Mouse (Mus musculus): ENCODE measurements around the gene Madd. TPM values are rescaled to one million over a fixed set of nuclear protein-coding genes. Genes with fewer than 3 reads are reported as not detected.

The Madd gene
- polyA plus RNA-seq, 1 experiment from 2014 or later: 16.2 TPM

DNA sequence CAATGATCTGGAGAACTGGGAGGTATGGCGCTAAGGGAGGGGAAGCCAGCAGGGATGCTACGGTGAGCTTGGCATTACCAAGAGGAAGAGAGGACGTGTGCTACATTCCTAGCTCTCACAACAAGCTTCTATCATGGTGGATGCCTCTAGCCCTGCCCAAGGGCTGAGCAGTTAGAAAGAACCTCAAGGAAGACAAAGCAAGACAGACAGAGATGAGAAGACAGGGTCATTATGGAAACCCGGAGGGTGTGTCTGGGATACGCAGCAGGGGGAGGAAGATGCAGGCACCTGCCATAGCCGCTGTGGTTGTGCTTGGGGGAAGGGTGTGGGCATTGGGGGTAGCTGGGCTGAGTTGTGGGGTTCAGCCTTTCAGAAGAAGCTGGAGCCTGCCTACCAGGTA, 60.1 kb downstream of the Madd start:
- no peak for ATAC-seq (ENCODE audit: insufficient number of reproducible peaks, insufficient read depth, low FRiP score, low TSS enrichment, low read depth)
- Histone ChIP-seq H3K27me3 (peaks cover 27% of the 10 kb centered on the region), H3K9me3 (no peaks in the 10 kb centered on the region), H3K36me3 (no peaks in the 10 kb centered on the region), H3K4me2 (no peak overlapping the region), H3K27ac (no peak overlapping the region), H3K9ac (replicated peaks) (no peak overlapping the region), H3K4me3 (replicated peaks) (no peak overlapping the region), H3K4me1 (replicated peaks) (no peaks in the 10 kb centered on the region)
- 78% methylated on average over 6 of the region's 6 CpGs for WGBS

DNA sequence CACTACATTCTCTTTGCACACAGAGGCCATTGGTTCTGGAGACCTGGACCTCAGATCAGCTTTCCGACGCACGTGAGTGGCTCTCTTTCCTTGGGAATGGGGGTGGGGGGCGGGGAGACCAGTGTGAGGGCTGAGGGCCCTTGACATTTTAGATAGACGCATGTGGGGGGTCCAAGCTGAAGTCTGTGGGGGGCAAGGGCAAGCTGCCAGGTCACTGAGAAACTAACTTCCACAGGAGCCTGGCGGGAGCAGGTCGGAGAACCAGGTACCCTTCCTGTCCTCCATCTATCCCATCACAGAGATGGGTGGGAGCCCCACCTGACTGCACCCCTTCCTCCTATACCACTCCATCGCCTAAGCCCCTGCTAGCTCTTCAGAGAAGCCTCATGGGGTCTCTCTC, 62.1 kb downstream of the Madd start:
- Histone ChIP-seq H3K27me3 (peaks cover 39% of the 10 kb centered on the region), H3K9ac (replicated peaks) (no peak overlapping the region), H3K27ac (no peak overlapping the region), H3K4me1 (replicated peaks) (no peaks in the 10 kb centered on the region), H3K36me3 (no peaks in the 10 kb centered on the region), H3K4me3 (replicated peaks) (no peak overlapping the region), H3K4me2 (no peak overlapping the region), H3K9me3 (no peaks in the 10 kb centered on the region)
- 55% methylated on average over 8 of the region's 8 CpGs for WGBS
- ATAC-seq (ENCODE audit: insufficient number of reproducible peaks, insufficient read depth, low FRiP score, low TSS enrichment, low read depth): no peak

DNA sequence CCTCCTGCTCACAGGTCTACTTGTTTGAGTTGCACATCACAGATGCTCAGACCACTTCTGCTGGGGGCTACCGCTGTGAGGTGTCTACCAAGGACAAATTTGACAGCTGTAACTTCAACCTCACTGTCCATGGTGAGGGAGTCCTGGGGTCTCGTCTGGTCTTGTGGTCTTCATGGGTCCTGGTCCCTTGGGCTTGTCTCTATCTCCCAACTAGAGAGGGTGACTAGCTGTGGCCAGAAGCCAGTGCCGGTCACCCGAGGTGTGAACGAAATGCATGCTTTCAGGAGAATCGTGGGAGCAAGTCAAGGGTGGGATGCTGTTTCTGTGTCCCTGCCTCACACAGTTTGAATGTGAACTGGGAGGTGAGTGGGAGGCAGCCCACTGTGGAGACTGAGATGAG, 62.6 kb downstream of the Madd start:
- no peaks in the 10 kb centered on the region for H3K36me3 ChIP-seq
- no peak overlapping the region for H3K27ac ChIP-seq
- 73% methylated on average over 6 of the region's 6 CpGs for WGBS
- 0 out of 2 replicates have a peak, but pooled peaks cover under 1% of the 10 kb centered on the region for H3K4me1 ChIP-seq (replicated peaks)
- ATAC-seq (ENCODE audit: insufficient number of reproducible peaks, insufficient read depth, low FRiP score, low TSS enrichment, low read depth): no peak
- no peak overlapping the region for H3K4me2 ChIP-seq
- H3K4me3 ChIP-seq (replicated peaks): no peak overlapping the region
- no peaks in the 10 kb centered on the region for H3K9me3 ChIP-seq
- H3K27me3 ChIP-seq: peaks cover 42% of the 10 kb centered on the region
- no peak overlapping the region for H3K9ac ChIP-seq (replicated peaks)

DNA sequence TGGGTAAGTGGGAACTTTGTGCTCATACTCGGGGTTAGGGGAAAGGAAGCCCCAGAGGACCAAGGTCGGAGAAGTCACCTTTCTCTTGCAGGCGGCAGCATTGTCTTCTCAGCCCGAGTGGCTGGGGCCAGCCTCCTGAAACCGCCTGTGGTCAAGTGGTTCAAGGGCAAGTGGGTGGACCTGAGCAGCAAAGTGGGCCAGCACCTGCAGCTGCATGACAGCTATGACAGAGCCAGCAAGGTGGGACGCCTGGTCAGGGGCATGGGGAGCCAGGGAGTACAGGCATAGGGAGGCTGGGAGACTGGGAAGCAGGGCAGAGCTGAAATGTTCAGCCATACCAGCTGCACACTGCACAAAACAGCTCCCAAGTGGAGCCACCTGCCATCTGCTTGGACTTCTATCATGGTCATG, 63.4 kb downstream of the Madd start:
- Histone ChIP-seq H3K9me3 (no peaks in the 10 kb centered on the region), H3K9ac (replicated peaks) (no peak overlapping the region), H3K4me3 (replicated peaks) (no peak overlapping the region), H3K36me3 (no peaks in the 10 kb centered on the region), H3K27ac (no peak overlapping the region), H3K27me3 (peaks cover 50% of the 10 kb centered on the region), H3K4me1 (replicated peaks) (peaks cover 8% of the 10 kb centered on the region; the same call in 1 of the 2 replicates), H3K4me2 (no peak overlapping the region)
- no peak for ATAC-seq (ENCODE audit: insufficient number of reproducible peaks, insufficient read depth, low FRiP score, low TSS enrichment, low read depth)
- 73% methylated on average over 6 of the region's 6 CpGs for WGBS

DNA sequence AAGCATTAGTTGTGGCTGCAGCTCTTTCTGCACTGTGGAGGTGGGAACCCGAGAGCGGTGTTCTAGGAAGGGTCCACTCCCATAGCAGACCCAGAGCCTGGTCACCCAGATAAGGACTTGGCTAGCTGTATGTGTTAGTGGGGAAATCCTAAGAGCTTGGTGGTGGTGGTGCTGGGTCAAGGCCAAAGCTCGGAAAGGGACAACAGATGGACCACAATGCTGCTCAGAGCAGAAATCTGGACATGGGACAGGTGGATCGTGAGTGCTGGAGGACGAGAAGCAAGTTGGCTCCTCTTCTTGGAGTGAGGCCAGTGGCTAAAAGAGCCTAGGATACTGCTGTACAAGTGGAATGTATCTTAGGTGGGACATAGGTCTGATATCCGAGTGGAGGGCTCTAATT, 64.1 kb downstream of the Madd start:
- Histone ChIP-seq H3K9me3 (no peaks in the 10 kb centered on the region), H3K4me1 (replicated peaks) (peaks cover 12% of the 10 kb centered on the region; the same call in 1 of the 2 replicates), H3K4me2 (no peak overlapping the region), H3K27ac (no peak overlapping the region), H3K27me3 (peaks cover 48% of the 10 kb centered on the region), H3K36me3 (no peaks in the 10 kb centered on the region), H3K9ac (replicated peaks) (no peak overlapping the region), H3K4me3 (replicated peaks) (no peak overlapping the region)
- WGBS: 86% methylated on average over 6 of the region's 6 CpGs
- no peak for ATAC-seq (ENCODE audit: insufficient number of reproducible peaks, insufficient read depth, low FRiP score, low TSS enrichment, low read depth)

DNA sequence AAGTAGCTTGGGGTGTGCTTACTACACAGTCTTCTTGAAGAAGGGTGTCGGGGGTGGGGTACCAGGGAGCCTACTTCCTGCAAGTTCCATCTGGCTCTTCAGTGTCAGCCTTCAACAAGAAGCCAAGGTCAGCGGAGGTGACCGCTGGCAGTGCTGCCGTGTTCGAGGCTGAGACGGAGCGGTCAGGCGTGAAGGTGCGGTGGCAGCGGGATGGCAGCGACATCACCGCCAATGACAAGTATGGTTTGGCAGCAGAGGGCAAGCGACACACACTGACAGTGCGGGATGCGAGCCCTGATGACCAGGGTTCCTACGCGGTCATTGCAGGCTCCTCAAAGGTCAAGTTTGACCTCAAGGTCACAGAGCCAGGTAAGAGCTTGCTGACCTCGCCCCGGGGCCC, 64.6 kb downstream of the Madd start:
- Histone ChIP-seq H3K9me3 (no peaks in the 10 kb centered on the region), H3K9ac (replicated peaks) (no peak overlapping the region), H3K4me2 (no peak overlapping the region), H3K4me1 (replicated peaks) (peaks cover 12% of the 10 kb centered on the region; the same call in 1 of the 2 replicates), H3K27me3 (peaks cover 44% of the 10 kb centered on the region), H3K4me3 (replicated peaks) (no peak overlapping the region), H3K27ac (no peak overlapping the region), H3K36me3 (no peaks in the 10 kb centered on the region)
- no peak for ATAC-seq (ENCODE audit: insufficient number of reproducible peaks, insufficient read depth, low FRiP score, low TSS enrichment, low read depth)
- WGBS: 94% methylated on average over 19 of the region's 19 CpGs

DNA sequence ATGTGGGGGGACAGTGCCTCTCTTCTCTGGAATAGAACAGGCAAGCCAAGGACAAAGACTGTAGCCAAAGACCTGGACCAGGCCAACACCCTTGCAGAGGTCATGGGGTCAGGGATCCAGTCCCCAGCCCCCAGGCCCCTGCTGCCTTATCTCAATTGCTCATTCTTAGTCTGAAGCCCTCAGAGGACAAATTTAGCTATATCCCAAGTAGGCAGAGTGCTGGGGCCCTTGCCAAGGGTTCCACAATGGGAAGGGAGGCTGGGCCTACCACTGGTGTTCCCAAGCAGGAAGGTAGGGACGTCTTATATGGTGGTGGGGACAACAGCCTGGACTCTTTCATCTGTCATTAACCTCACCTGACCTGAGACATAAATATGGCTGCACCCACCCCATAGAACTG, 65.0 kb downstream of the Madd start:
- Histone ChIP-seq H3K27ac (no peak overlapping the region), H3K36me3 (no peaks in the 10 kb centered on the region), H3K4me3 (replicated peaks) (no peak overlapping the region), H3K9me3 (no peaks in the 10 kb centered on the region), H3K4me2 (no peak overlapping the region), H3K4me1 (replicated peaks) (peaks cover 12% of the 10 kb centered on the region; the same call in 1 of the 2 replicates), H3K27me3 (peaks cover 44% of the 10 kb centered on the region), H3K9ac (replicated peaks) (no peak overlapping the region)
- no peak for ATAC-seq (ENCODE audit: insufficient number of reproducible peaks, insufficient read depth, low FRiP score, low TSS enrichment, low read depth)
- 67% methylated on average over 1 of the region's 1 CpGs for WGBS

DNA sequence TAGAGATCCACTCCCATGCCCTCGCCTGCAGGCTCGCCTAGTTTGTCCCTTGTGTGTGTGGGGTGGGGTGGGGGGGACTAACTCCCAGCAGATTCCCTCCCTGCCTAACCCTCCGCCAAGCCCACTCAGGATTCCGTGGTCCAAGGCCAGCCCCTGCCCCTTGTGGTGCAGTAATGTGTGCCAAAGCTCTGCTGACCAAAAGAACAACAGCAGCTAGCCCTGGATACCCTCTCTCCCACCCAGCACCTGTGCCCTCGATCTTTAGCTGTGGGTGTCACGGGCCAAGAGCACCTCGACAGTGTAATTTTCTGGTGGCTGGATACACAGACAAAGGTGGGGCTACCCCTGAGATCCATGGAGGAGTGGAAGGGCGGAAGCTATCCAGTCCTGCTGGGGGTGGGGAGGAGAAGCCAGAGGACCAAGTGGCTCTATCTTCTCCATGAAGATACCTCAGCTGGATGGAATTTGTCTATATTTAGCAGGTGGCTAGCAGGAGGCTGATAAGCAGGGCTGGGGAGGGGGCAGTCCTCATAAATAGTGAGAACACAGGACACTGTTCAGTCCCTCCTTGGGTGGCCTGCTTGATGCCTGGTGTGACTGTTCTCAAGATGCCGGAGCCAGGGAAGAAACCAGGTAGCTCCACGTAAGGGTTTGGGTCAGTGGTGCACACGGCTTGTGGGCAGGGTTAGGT, 65.9 kb downstream of the Madd start, which contains the start of gene Mybpc3:
Mybpc3 (plus strand) TSS at position 560 of the 691 bp plus-strand sequence.
- no peak within 1 kb of the TSS for H3K4me2 ChIP-seq
- H3K4me1 ChIP-seq (replicated peaks): peaks cover 12% of the 10 kb centered on the region; the same call in 1 of the 2 replicates
- no peak within 1 kb of the TSS for H3K27ac ChIP-seq
- WGBS: 74% methylated on average over 11 of the region's 11 CpGs
- H3K27me3 ChIP-seq: peaks cover 44% of the 10 kb centered on the region
- H3K9me3 ChIP-seq: no peaks in the 10 kb centered on the region
- H3K36me3 ChIP-seq: no peaks in the 10 kb centered on the region
- no peak for ATAC-seq (ENCODE audit: insufficient number of reproducible peaks, insufficient read depth, low FRiP score, low TSS enrichment, low read depth)
- no peak within 1 kb of the TSS for H3K4me3 ChIP-seq (replicated peaks)
- no peak within 1 kb of the TSS for H3K9ac ChIP-seq (replicated peaks)

DNA sequence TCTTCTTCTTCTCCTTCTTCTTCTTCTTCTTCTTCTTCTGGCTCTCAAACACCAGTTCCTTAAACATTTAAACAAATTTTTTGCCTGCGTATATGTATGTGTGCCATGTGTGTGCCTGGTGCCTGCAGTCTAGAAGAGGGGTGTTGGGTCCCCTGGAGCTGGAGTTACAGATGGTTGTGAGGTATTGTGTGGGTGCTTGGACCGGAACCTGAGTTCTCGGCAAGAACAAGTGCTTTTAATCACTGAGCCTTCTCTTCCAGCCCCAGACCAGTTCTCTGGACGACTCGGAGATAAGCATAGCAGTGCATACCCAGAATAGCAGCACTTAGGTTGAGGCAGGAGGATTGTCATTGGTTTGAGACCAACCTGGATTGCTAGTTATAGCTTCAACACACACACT, 66.8 kb downstream of the Madd start:
- no peaks in the 10 kb centered on the region for H3K9me3 ChIP-seq
- no peak overlapping the region for H3K4me2 ChIP-seq
- no peak for ATAC-seq (ENCODE audit: insufficient number of reproducible peaks, insufficient read depth, low FRiP score, low TSS enrichment, low read depth)
- no peak overlapping the region for H3K27ac ChIP-seq
- no peaks in the 10 kb centered on the region for H3K36me3 ChIP-seq
- peaks cover 12% of the 10 kb centered on the region; the same call in 1 of the 2 replicates for H3K4me1 ChIP-seq (replicated peaks)
- no peak overlapping the region for H3K4me3 ChIP-seq (replicated peaks)
- WGBS: 82% methylated on average over 5 of the region's 5 CpGs
- H3K27me3 ChIP-seq: peaks cover 40% of the 10 kb centered on the region
- no peak overlapping the region for H3K9ac ChIP-seq (replicated peaks)

DNA sequence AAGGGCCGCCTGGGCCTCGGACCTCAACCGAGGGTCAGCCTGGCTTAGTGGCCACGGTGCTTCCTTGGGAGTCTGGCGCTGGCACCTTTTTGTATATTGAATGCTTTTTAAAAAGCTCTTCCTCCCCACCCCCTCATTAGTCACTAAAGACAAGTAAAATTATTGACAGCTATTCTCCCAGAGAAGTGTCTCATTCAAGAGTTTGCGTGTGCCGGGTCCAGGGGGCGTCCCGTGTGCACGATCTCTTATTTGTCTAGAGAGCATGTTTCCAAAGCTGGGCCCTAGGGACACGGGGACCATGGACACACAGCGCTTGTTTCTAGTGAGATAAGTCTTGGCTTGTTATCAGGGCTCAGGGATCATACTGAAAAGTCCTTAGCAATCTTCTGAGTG, 68.1 kb downstream of the Madd start:
- no peaks in the 10 kb centered on the region for H3K9me3 ChIP-seq
- peak overlapping the region; percentile 65 for H3K9ac ChIP-seq (replicated peaks)
- H3K4me2 ChIP-seq: peak overlapping the region; percentile 90
- H3K36me3 ChIP-seq: no peaks in the 10 kb centered on the region
- 38% methylated on average over 12 of the region's 12 CpGs for WGBS
- H3K27ac ChIP-seq: no peak overlapping the region
- H3K4me3 ChIP-seq (replicated peaks): peak overlapping the region; percentile 49
- no peak for ATAC-seq (ENCODE audit: insufficient number of reproducible peaks, insufficient read depth, low FRiP score, low TSS enrichment, low read depth)
- peaks cover 12% of the 10 kb centered on the region; the same call in 1 of the 2 replicates for H3K4me1 ChIP-seq (replicated peaks)
- peaks cover 33% of the 10 kb centered on the region for H3K27me3 ChIP-seq

DNA sequence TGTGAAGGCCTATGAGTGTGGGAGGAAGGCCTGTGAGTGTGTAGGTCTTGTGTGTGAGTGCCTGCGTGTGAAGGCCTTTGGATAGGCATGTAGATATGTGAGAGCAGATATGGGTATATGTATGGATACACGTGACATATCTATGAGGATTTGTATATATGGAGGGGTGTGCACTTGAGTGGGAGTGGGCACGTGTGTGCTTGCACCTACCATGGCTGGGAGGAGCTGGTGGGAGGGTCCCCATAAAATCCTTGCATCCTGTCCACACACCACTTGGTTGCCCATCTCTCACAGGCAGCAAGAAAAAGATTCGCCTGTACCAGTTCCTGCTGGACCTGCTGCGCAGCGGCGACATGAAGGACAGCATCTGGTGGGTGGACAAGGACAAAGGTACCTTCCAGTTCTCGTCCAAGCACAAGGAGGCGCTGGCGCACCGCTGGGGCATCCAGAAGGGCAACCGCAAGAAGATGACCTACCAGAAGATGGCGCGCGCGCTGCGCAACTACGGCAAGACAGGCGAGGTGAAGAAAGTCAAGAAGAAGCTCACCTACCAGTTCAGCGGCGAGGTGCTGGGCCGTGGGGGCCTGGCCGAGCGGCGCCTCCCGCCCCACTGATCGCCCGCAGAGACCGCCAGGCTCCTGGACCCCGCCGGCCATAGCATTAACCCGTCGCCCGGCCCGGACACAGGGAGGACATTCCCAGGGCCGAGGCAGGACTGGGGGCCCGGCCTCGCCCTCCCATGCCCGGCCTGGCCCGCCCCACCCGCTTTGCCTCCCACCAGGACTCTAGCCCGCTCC, 68.7 kb downstream of the Madd start:
- no peaks in the 10 kb centered on the region for H3K36me3 ChIP-seq
- peak overlapping the region; percentile 90 for H3K4me2 ChIP-seq
- H3K27me3 ChIP-seq: peaks cover 29% of the 10 kb centered on the region
- peak overlapping the region; percentile 65 for H3K9ac ChIP-seq (replicated peaks)
- peaks cover 12% of the 10 kb centered on the region; the same call in 1 of the 2 replicates for H3K4me1 ChIP-seq (replicated peaks)
- WGBS: 10% methylated on average over 42 of the region's 42 CpGs
- peak overlapping the region; percentile 49 for H3K4me3 ChIP-seq (replicated peaks)
- peak; percentile 36; the same call in 1 of the 2 replicates for ATAC-seq (ENCODE audit: insufficient number of reproducible peaks, insufficient read depth, low FRiP score, low TSS enrichment, low read depth)
- no peak overlapping the region for H3K27ac ChIP-seq
- no peaks in the 10 kb centered on the region for H3K9me3 ChIP-seq

Measured in limb, embryonic 12.5 days (tissue).